Mouse (Mus musculus): ENCODE measurements around the gene A430078G23Rik. TPM values are rescaled to one million over a fixed set of nuclear protein-coding genes. Genes with fewer than 3 reads are reported as not detected.

A430078G23Rik gene
- polyA plus RNA-seq, 1 experiment from 2014 or later: not detected

DNA sequence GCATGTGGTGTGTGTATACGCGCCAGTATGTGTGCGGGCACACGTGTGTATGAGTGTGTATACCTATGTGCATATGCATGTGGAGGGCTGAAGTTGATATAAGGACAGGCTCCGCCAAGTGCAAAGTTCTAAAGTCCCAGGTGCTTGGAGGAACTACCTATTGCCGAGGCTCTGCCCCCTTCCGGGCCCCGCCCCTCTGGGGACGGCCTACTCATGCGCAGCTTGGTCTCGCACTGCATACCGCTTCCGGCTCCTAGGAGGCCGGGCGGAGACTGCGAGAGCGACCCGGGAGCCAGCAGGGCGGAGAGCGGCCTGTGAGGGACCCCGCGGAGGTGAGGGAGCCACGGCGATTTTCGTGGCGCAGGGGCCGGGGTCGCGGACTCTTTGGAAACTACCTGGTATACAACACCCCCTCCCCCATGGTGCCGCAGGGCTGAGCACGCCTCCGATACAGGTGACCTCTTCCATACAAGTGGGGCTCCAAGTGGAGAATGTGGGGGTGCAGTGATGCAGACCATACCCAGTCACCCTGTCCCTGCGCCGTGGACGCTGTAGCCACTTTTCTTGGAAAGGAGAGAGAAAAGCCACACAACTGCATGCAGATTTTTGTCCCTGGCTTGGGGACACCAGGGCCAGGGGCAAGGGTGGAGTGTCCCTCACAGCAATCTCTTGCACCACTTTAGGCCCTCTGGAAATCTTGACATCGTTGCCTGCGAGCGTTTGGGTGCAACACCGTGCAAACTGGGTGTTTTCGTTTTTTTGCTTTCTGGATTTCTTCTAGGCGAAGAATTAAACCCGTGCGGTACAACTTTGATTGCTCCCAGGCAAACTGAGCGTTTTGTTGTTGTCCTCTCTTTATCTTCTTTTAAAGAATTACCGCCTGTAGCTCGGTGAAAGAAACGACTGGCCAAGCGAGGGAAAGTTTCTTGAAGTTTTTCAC lies 39.8 kb downstream of the A430078G23Rik start, which contains the start of gene Arhgef18:
Gene Arhgef18, plus strand, starts transcription at position 236 of the 940 bp plus-strand sequence.
- whole genome bisulfite sequencing: 1% methylated on average over 48 of the region's 48 CpGs
- no peaks in the 10 kb centered on the region for H3K36me3 ChIP-seq (ENCODE audit: control insufficient read depth, insufficient read depth, low read length)
- H3K4me3 ChIP-seq (ENCODE audit: low read depth, low read length): peak within 1 kb of the TSS; percentile 70
- H3K27ac ChIP-seq (ENCODE audit: low read length): 0 out of 2 replicates have a peak within 1 kb of the TSS, but pooled peaks have one; percentile 17
- peak; percentile 99 for ATAC-seq
- no peaks in the 10 kb centered on the region for H3K9me3 ChIP-seq (replicated peaks; ENCODE audit: control insufficient read depth, low read length, poor library complexity, severe bottlenecking)
- peaks cover 23% of the 10 kb centered on the region for H3K4me1 ChIP-seq (ENCODE audit: control insufficient read depth, insufficient read depth, low read length)
- no peaks in the 10 kb centered on the region for H3K27me3 ChIP-seq (ENCODE audit: control insufficient read depth, insufficient read depth, low read depth, low read length)
- H3K4me2 ChIP-seq (ENCODE audit: low read length): peak within 1 kb of the TSS; percentile 79
- H3K9ac ChIP-seq (ENCODE audit: low read depth, low read length): peak within 1 kb of the TSS; percentile 77

DNA sequence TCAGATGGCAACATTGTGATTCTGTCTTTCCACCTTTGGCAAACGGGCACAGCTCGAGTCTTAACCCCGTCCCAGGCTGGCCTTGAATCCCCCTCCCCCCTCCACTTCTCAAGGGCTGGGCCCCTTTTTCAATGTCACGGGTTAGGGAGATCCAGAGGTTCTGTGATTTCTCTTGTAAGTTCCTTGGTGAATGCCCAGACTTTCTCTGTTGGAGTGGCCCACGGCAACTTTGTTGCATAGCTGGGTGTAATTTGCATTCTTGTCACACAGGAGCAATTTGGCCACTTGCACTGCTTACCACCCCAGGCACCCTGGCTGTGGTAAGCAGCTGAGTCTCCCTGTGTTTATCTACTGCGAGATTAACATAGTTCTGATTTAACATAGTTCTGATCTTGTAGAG lies 41.4 kb downstream of the A430078G23Rik start:
- Histone ChIP-seq H3K9me3 (replicated peaks; ENCODE audit: control insufficient read depth, low read length, poor library complexity, severe bottlenecking) (no peaks in the 10 kb centered on the region), H3K27ac (ENCODE audit: low read length) (no peak overlapping the region), H3K4me2 (ENCODE audit: low read length) (peak overlapping the region; percentile 25), H3K36me3 (ENCODE audit: control insufficient read depth, insufficient read depth, low read length) (no peaks in the 10 kb centered on the region), H3K4me1 (ENCODE audit: control insufficient read depth, insufficient read depth, low read length) (peaks cover 23% of the 10 kb centered on the region), H3K4me3 (ENCODE audit: low read depth, low read length) (no peak overlapping the region), H3K27me3 (ENCODE audit: control insufficient read depth, insufficient read depth, low read depth, low read length) (no peaks in the 10 kb centered on the region), H3K9ac (ENCODE audit: low read depth, low read length) (0 out of 2 replicates have a peak overlapping the region, but pooled peaks have one; percentile 13)
- 6% methylated on average over 6 of the region's 6 CpGs for WGBS
- no peak for ATAC-seq

DNA sequence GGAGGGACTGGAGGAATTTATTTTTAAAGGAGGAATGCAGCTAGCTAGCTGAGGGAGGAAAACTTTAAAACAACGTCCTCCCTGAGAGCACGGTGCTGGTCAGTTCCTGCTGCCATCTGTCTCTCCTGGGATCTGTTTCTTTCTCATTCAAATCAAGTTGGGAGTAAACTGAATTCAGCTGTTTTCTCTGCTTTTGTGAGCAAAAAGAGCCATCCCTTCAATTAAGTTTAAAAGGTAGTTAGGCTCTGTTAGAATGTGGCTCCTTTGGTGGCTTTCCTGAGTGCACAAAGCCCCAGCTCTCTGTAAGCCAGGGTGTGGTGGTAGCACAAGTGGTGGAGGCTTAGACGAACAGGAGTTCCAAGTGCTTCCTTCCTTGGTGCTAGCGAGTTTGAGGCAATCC lies 42.0 kb downstream of the A430078G23Rik start:
- WGBS: 4% methylated on average over 4 of the region's 4 CpGs
- Histone ChIP-seq H3K4me2 (ENCODE audit: low read length) (peak overlapping the region; percentile 25), H3K27ac (ENCODE audit: low read length) (no peak overlapping the region), H3K4me1 (ENCODE audit: control insufficient read depth, insufficient read depth, low read length) (peaks cover 23% of the 10 kb centered on the region), H3K9me3 (replicated peaks; ENCODE audit: control insufficient read depth, low read length, poor library complexity, severe bottlenecking) (no peaks in the 10 kb centered on the region), H3K27me3 (ENCODE audit: control insufficient read depth, insufficient read depth, low read depth, low read length) (no peaks in the 10 kb centered on the region), H3K9ac (ENCODE audit: low read depth, low read length) (no peak overlapping the region), H3K4me3 (ENCODE audit: low read depth, low read length) (no peak overlapping the region), H3K36me3 (ENCODE audit: control insufficient read depth, insufficient read depth, low read length) (no peaks in the 10 kb centered on the region)
- no peak for ATAC-seq

DNA sequence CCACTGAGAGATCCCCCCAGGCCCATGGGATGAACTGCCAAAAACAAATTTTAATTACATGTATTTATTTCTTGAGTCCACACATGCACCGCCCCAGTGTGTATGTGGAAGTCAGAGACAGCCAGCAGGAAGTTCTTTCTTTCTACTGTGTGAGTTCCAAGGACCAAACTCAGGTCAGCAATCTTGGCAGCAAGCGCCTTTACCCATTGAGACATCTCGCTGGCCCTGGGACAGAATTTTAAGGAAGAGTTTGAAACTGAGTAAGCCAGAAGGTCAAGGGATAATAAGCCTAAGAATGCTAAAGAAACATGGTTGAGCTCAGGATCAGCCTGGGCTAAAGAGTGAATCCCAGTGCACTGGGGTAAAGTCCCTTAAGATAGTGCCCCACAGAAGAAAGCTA lies 44.4 kb downstream of the A430078G23Rik start:
- WGBS: 91% methylated on average over 3 of the region's 3 CpGs
- Histone ChIP-seq H3K36me3 (ENCODE audit: control insufficient read depth, insufficient read depth, low read length) (peaks cover 3% of the 10 kb centered on the region; the same call in 1 of the 2 replicates), H3K27ac (ENCODE audit: low read length) (no peak overlapping the region), H3K4me2 (ENCODE audit: low read length) (no peak overlapping the region), H3K4me3 (ENCODE audit: low read depth, low read length) (no peak overlapping the region), H3K9ac (ENCODE audit: low read depth, low read length) (no peak overlapping the region), H3K27me3 (ENCODE audit: control insufficient read depth, insufficient read depth, low read depth, low read length) (no peaks in the 10 kb centered on the region), H3K4me1 (ENCODE audit: control insufficient read depth, insufficient read depth, low read length) (peaks cover 17% of the 10 kb centered on the region), H3K9me3 (replicated peaks; ENCODE audit: control insufficient read depth, low read length, poor library complexity, severe bottlenecking) (no peaks in the 10 kb centered on the region)
- no peak for ATAC-seq

DNA sequence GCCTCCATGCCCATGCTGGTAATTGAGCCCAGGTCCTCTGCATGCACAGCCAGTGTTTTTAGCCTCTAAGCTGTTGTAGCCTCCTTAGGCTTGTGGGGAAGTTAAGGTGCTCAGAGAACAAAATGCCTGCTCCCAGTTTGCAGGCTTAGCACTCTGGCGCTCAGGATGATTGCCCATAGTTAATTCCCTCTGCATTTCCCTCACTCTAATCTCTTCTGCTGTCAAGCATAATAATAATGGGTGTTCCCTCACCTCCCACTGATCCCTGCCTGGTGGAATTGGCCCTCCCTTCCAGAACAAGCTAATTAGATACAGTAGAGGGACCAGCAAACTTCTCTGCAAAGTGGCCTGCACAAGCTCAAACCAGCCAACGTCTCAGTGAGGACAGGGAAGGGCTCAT lies 47.3 kb downstream of the A430078G23Rik start:
- Histone ChIP-seq H3K9me3 (replicated peaks; ENCODE audit: control insufficient read depth, low read length, poor library complexity, severe bottlenecking) (no peaks in the 10 kb centered on the region), H3K36me3 (ENCODE audit: control insufficient read depth, insufficient read depth, low read length) (peaks cover 3% of the 10 kb centered on the region; the same call in 1 of the 2 replicates), H3K4me1 (ENCODE audit: control insufficient read depth, insufficient read depth, low read length) (no peaks in the 10 kb centered on the region), H3K9ac (ENCODE audit: low read depth, low read length) (no peak overlapping the region), H3K4me2 (ENCODE audit: low read length) (no peak overlapping the region), H3K4me3 (ENCODE audit: low read depth, low read length) (no peak overlapping the region), H3K27ac (ENCODE audit: low read length) (no peak overlapping the region), H3K27me3 (ENCODE audit: control insufficient read depth, insufficient read depth, low read depth, low read length) (no peaks in the 10 kb centered on the region)
- WGBS: 13% methylated on average over 2 of the region's 2 CpGs
- ATAC-seq: no peak

DNA sequence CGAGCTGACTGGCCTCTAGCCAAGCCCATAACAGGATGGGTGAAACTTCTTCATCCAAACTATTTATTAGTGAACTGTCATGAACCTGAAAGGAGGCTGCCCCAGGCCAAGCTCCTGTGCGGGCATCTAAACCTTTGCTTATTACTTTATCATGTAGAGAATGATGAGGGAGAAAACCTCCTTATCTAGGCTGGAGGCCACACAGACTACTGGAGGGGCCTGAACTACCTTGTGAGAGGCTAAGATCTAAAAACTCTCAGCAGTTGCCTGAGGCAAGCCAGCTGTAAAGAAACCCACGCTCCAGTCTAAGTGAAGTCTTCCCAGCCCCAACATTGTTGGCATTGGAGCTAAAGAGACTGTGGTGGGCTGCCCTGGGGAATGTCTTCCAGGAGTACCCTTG lies 54.2 kb downstream of the A430078G23Rik start:
- H3K4me1 ChIP-seq (ENCODE audit: control insufficient read depth, insufficient read depth, low read length): no peaks in the 10 kb centered on the region
- no peaks in the 10 kb centered on the region for H3K27me3 ChIP-seq (ENCODE audit: control insufficient read depth, insufficient read depth, low read depth, low read length)
- no peak for ATAC-seq
- no peak overlapping the region for H3K9ac ChIP-seq (ENCODE audit: low read depth, low read length)
- no peaks in the 10 kb centered on the region for H3K9me3 ChIP-seq (replicated peaks; ENCODE audit: control insufficient read depth, low read length, poor library complexity, severe bottlenecking)
- 90% methylated on average over 3 of the region's 3 CpGs for WGBS
- H3K4me3 ChIP-seq (ENCODE audit: low read depth, low read length): no peak overlapping the region
- no peaks in the 10 kb centered on the region for H3K36me3 ChIP-seq (ENCODE audit: control insufficient read depth, insufficient read depth, low read length)
- no peak overlapping the region for H3K4me2 ChIP-seq (ENCODE audit: low read length)
- no peak overlapping the region for H3K27ac ChIP-seq (ENCODE audit: low read length)

DNA sequence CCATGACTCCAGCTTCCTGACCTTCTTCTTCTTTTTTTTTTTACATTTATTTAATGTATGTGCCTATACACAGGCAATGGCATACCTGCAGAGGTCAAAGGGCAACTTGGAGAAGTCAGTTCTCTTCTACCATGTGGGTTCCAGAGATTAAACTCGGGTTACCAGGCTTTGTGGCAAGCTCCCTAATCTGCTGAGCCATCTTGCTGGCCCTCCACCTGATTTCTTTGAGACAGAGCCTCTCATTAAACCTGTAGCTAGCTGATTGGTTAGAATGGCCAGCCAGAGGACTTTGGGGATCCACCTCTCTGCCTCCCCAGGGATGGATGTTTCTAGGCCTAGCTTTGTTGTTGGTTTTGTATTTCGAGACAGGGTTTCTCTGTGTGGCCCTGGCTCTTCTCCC lies 57.9 kb downstream of the A430078G23Rik start:
- H3K4me2 ChIP-seq (ENCODE audit: low read length): no peak overlapping the region
- H3K4me1 ChIP-seq (ENCODE audit: control insufficient read depth, insufficient read depth, low read length): peaks cover 10% of the 10 kb centered on the region
- no peaks in the 10 kb centered on the region for H3K9me3 ChIP-seq (replicated peaks; ENCODE audit: control insufficient read depth, low read length, poor library complexity, severe bottlenecking)
- H3K4me3 ChIP-seq (ENCODE audit: low read depth, low read length): no peak overlapping the region
- no peaks in the 10 kb centered on the region for H3K36me3 ChIP-seq (ENCODE audit: control insufficient read depth, insufficient read depth, low read length)
- no peak for ATAC-seq
- 89% methylated on average over 2 of the region's 2 CpGs for WGBS
- no peaks in the 10 kb centered on the region for H3K27me3 ChIP-seq (ENCODE audit: control insufficient read depth, insufficient read depth, low read depth, low read length)
- H3K27ac ChIP-seq (ENCODE audit: low read length): no peak overlapping the region
- no peak overlapping the region for H3K9ac ChIP-seq (ENCODE audit: low read depth, low read length)

DNA sequence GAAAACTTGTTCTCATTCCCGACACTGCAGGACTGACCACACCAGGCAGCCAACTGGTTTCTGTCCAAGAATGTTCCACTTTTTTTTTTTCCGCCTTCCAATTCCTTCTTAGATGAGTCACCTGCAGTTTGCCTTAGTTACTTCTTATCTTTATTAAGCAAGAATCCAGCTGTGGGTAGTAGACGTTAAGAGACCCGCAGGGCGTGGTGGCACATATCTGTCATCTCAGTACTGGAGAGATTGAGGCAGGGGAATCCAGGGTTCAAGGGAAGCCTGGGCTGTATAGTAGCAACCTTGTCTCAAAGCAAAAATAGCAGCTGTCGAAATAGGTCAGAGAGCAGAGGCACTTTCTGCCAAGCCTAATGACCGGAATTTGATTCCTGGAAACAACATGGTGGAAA lies 58.7 kb downstream of the A430078G23Rik start:
- Histone ChIP-seq H3K4me2 (ENCODE audit: low read length) (no peak overlapping the region), H3K36me3 (ENCODE audit: control insufficient read depth, insufficient read depth, low read length) (no peaks in the 10 kb centered on the region), H3K9ac (ENCODE audit: low read depth, low read length) (no peak overlapping the region), H3K27me3 (ENCODE audit: control insufficient read depth, insufficient read depth, low read depth, low read length) (no peaks in the 10 kb centered on the region), H3K4me3 (ENCODE audit: low read depth, low read length) (no peak overlapping the region), H3K27ac (ENCODE audit: low read length) (no peak overlapping the region), H3K9me3 (replicated peaks; ENCODE audit: control insufficient read depth, low read length, poor library complexity, severe bottlenecking) (no peaks in the 10 kb centered on the region), H3K4me1 (ENCODE audit: control insufficient read depth, insufficient read depth, low read length) (peaks cover 16% of the 10 kb centered on the region)
- 92% methylated on average over 7 of the region's 7 CpGs for WGBS
- no peak for ATAC-seq

DNA sequence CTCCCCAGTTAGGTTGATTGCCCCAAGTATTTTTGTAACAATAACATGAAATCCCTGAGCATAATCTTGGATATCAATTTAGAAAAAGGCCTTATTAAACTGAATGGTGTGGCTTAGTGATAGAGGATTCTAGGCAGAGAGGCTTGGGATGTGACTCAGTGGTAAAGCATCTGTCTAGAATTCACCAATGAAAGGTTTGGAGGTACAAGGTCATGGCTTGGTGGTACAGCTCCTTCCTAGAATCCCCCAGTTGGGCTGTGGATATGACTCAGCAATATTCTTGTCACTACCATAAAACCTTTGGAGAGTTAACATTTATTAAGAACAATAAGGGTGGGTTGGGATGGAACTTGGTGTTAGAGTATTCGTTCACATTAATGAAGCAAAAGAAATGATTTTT lies 59.6 kb downstream of the A430078G23Rik start:
- Histone ChIP-seq H3K27ac (ENCODE audit: low read length) (no peak overlapping the region), H3K36me3 (ENCODE audit: control insufficient read depth, insufficient read depth, low read length) (no peaks in the 10 kb centered on the region), H3K4me2 (ENCODE audit: low read length) (no peak overlapping the region), H3K27me3 (ENCODE audit: control insufficient read depth, insufficient read depth, low read depth, low read length) (no peaks in the 10 kb centered on the region), H3K4me3 (ENCODE audit: low read depth, low read length) (no peak overlapping the region), H3K9me3 (replicated peaks; ENCODE audit: control insufficient read depth, low read length, poor library complexity, severe bottlenecking) (no peaks in the 10 kb centered on the region), H3K4me1 (ENCODE audit: control insufficient read depth, insufficient read depth, low read length) (peaks cover 25% of the 10 kb centered on the region), H3K9ac (ENCODE audit: low read depth, low read length) (no peak overlapping the region)
- 91% methylated on average over 1 of the region's 1 CpGs for WGBS
- no peak for ATAC-seq

Measured in midbrain, embryonic 16.5 days (tissue).